Mouse (Mus musculus) heart, postnatal 14 days (tissue): ENCODE measurements around the gene Supt20. TPM values are rescaled to one million over a fixed set of nuclear protein-coding genes. Genes with fewer than 3 reads are reported as not detected.
"Not testable (repeated sequence)": the region's sequence is repeated elsewhere in the genome, so short reads cannot be mapped to it uniquely, and the experiment has no call there.

ENCODE experiments used
- DNase-seq, 2 experiments: peaks; one replicate each; pipeline ENCODE4 v3.0.0; 2021 to 2022
- intact Hi-C: fragments of 180-260 bp; cut with DNase I; formaldehyde crosslinking; loops from one replicate; pipeline ENCODE4 v1.15.1; 2025
- total RNA-seq, 2 experiments: library from RNA; stranded (reverse); gene quantifications; 2 replicates each; pipeline ENCODE4 v1.2.3; 2021

The Supt20 gene
- total RNA-seq, 2 experiments from 2014 or later, result 28.3 to 29.9 TPM

GRCm38 (mm10) chr3:54693056-54693415 lies 429 bp downstream of the Supt20 start:
- no peak for DNase-seq
- intact Hi-C loops, result loop anchor here (2.0 to 10.0 kb wide), 2 partner anchors 42 to 828 kb away; partner anchors contain the start of genes Alg5, Exosc8 and Ufm1

DNA sequence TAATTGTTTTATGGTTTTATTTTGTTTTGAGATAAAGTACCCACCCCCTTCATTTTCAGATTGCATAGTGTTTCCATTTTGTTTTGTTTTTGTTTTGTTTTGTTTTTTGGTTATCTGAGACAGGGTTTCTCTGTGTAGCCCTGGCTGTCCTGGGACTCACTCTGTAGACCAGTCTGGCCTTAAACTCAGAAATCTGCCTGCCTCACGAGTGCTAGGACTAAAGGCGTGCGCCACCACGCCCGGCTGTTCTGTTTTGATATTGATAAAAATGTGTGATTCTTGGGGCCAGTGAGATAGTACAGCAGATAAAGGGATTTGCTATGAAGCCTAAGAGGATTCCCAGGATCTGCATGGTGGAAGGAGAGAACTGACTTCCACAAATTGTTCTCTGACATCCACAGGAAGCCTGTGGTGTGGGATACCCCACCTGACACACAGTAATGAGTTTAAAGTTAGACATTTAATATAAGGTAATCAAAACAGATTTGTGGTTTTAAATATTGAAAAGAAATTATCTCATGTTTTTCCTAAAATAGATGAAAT lies 7.2 kb downstream of the Supt20 start:
- no peak for DNase-seq
- intact Hi-C loops, result loop anchor here (10.0 kb wide), 1 partner anchor 835 kb away; the partner anchor contains the start of gene Ufm1

GRCm38 (mm10) chr3:54704106-54704505 lies 11.5 kb downstream of the Supt20 start:
- intact Hi-C loops, DNase-seq: not testable (repeated sequence)

GRCm38 (mm10) chr3:54708972-54709371 lies 16.4 kb downstream of the Supt20 start:
- intact Hi-C loops, result no loop called here
- DNase-seq, result no peak

DNA sequence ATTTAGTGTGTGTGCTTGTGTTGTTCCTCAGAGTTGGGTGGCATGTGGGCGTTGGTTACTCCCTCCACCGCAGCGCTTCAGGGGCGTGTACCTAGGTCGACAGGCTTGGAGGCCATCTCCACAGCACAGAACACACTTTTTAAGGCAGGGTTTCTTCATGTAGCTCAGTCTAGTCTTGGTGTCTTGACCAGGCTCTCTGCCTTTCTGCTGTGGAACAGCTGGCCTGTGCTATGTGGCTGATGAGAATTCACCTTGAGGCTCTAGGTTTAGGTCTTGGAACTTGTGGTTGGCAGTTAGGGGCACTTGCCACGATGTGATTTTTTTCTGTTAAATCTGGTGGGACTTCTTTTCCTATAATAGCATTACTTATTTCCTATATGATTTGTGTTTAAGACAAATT lies 21.6 kb downstream of the Supt20 start, which contains the start of gene Gm21958:
TSS of gene Gm21958 (minus strand) at position 101 of the 400 bp plus-strand sequence.
- intact Hi-C loops, result no loop called here
- DNase-seq, result no peak

- intact Hi-C loops, result no loop called here
- DNase-seq, result no peak
Observed at GRCm38 (mm10) chr3:54715461-54715860, 22.9 kb downstream of the Supt20 start.

DNA sequence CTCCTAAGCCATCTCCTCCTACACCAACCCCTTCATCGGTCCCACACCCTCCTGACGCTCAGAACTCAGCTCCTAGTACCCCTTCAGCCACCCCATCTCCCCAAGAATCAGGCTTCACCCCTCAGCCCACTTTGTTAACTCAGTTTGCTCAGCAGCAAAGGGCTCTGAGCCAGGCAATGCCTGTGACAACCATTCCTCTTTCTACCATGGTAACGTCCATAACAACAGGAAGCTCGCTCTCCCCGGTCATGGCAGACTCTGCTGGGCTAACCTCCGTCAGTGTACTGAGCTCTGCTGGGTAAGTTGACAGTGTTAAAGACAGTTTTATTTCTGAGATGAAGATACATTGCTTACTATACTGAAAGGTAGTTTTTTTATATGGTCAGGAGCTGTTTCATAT lies 24.7 kb downstream of the Supt20 start:
- intact Hi-C loops, result no loop called here
- no peak for DNase-seq

DNA sequence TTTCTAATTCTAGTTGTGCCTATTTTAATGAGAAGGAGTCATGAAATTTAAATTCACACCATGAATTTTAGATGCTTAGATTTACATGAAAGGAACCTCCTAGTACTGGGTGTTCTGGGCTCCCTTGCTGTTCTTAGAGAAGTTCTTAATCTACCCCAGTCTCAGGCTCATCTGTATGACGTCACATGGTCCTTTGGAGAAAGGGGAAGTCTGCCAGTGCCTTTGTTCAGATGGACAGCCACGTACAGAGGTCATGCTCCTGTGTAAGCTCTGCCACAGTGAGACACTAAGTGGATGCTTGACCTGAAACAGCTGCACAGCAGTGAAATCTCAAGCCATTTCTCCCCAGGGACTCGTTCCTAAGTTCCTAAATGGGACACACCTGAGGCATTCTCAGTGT lies 26.3 kb downstream of the Supt20 start:
- intact Hi-C loops, result no loop called here
- DNase-seq, result no peak

DNA sequence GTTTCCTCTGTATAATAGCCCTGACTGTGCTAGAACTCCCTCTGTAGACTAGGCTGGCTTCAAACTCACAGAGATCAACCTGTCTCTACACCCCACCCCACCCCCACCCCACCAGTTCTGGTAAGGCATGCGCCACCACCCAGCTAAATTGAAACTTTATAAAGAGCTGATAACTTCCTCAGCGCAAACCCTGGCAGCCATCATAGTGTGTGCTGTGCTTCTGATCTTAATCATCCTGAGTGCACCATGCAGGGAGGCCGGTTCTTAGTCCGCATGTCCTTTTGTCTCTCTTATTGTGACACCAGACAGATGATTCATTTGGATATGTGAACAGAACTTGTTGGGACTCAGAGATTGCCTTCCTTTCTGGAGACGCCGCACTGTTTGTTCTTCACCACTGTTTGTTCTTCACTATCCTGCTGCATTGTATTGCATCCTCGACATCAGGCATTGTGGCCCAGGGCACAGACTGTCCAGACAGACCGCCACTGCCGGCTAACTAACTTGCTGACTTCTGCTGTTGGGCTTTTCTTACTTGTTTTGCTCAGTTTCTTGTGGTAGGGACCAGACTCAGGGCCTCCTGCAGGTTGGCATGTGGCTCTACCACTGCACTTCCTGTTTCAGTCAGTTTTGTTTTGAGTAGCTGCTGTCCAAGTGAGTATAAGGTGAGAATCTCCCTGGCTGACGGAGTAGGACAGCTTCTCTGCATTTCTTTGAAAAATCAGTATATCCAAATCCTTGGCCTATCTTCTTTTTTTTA lies 31.3 kb downstream of the Supt20 start:
- intact Hi-C loops, result no loop called here
- no peak for DNase-seq

DNA sequence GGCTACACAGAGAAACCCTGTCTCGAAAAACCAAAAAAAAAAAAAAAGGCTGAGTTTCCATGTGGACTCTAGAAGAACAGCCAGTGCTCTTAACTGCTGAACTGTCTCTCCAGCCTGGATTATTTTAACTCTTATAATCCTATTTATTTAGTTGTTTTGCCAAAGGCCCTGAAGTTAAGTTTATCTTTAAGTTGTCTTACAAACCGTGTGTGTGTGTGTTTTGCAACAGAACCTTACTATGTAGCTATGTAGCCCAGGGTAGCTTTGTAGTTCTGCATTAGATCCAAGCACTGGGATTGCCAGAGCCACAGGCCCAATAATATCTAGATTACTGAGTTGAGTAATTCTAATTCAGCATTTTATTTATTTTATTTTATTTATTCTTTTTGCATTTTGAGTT lies 32.7 kb downstream of the Supt20 start:
- intact Hi-C loops, result no loop called here
- DNase-seq, result no peak

- DNase-seq, result no peak
- intact Hi-C loops, result no loop called here
Observed at GRCm38 (mm10) chr3:54727588-54727987, 35.0 kb downstream of the Supt20 start.

DNA sequence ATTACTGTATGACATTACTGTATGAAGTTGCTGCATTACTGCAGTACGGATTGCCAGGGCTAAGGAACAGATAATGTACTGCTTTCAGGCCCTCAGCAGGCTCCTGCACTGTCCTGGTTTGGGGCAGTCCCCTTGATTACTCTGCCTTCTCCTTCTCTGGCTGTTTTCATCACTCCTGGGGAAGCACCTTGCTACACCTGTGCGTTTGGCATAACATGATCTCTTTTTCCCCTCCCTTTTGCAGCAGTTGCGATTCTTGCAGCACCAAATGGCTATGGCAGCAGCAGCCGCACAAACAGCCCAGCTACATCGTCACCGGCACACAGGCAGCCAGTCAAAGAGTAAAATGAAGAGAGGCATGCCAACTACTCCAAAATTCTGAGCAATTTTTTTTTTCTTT lies 35.5 kb downstream of the Supt20 start:
- intact Hi-C loops, result no loop called here
- DNase-seq, result no peak

- no peak for DNase-seq
- intact Hi-C loops, result no loop called here
Observed at GRCm38 (mm10) chr3:54731626-54732150, 39.1 kb downstream of the Supt20 start.

DNA sequence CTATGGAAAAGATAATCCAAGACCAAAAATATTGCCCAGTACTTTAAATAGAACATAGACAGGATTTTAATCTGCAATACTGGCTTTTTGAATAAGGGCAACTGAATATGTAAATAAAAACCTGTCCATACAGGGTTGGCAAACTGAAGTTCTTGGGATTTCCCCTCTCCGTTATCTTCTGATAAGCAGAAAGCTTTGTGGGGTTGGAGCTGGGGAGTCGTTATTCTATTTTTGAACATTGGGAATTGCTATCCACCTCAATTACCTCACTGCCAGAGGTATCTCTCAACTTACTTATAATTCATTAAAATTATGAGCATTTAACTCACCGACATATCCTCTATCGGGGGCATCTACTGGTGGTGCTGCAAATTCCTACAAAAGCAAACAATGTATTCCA lies 39.8 kb downstream of the Supt20 start:
- DNase-seq, result no peak
- intact Hi-C loops, result no loop called here

- DNase-seq, result peak; percentile 94 to 95
- intact Hi-C loops, result loop anchor here (2.0 to 5.0 kb wide), 3 partner anchors 42 to 328 kb away; partner anchors contain the start of genes Rfxap and Supt20
Observed at GRCm38 (mm10) chr3:54734411-54735246, 42.0 kb downstream of the Supt20 start.

GRCm38 (mm10) chr3:54735247-54736046 lies 42.8 kb downstream of the Supt20 start, which contains the start of the genes Exosc8 and Alg5:
Gene Exosc8 (minus strand): TSS chr3:54735393.
Gene Alg5 (plus strand): TSS chr3:54735539.
- intact Hi-C loops, result loop anchor here (2.0 to 5.0 kb wide), 3 partner anchors 43 to 327 kb away; partner anchors contain the start of genes Rfxap and Supt20
- DNase-seq, result peak; percentile 95 to 96

- intact Hi-C loops, result loop anchor here (5.0 kb wide), 2 partner anchors 71 to 326 kb away; partner anchors contain the start of gene Rfxap
- peak; percentile 7 to 17 for DNase-seq
Observed at GRCm38 (mm10) chr3:54736101-54736927, 43.7 kb downstream of the Supt20 start.

GRCm38 (mm10) chr3:54737317-54737716 lies 44.7 kb downstream of the Supt20 start:
- intact Hi-C loops, result loop anchor here (5.0 kb wide), 2 partner anchors 70 to 325 kb away; partner anchors contain the start of gene Rfxap
- no peak for DNase-seq

- intact Hi-C loops, result no loop called here
Observed at GRCm38 (mm10) chr3:54741965-54742364, 49.4 kb downstream of the Supt20 start.

More at GRCm38 (mm10) chr3:54741965-54742364, 49.4 kb downstream of the Supt20 start:
- DNase-seq, result no peak
